Comparison of ENCODE assay signal across 8 mouse cellular contexts in genomic region chr11:102209742-102210141, GRCm38 (mm10). TPM values are rescaled to one million over a fixed set of nuclear protein-coding genes. Genes with fewer than 3 reads are reported as not detected.
DNase-seq lines count a peak whose midpoint lies in the region; ATAC-seq and TF ChIP-seq lines count a peak whose summit lies in the region.

No protein-coding gene starts in this region.

- H3K36me3 ChIP-seq in intestine, postnatal 0 days (ENCODE audit: control insufficient read depth, insufficient read depth), result peaks cover 34% of the 10 kb centered on the region
- peaks cover 11% of the 10 kb centered on the region for H3K36me3 ChIP-seq in intestine, embryonic 15.5 days
- H3K36me3 ChIP-seq in ES-Bruce4 (ENCODE audit: control insufficient read depth, insufficient read depth, low read length, poor library complexity, severe bottlenecking), result no peaks in the 10 kb centered on the region
- H3K36me3 ChIP-seq in lung, embryonic 14.5 days (ENCODE audit: insufficient read depth), result peaks cover 23% of the 10 kb centered on the region; the same call in 1 of the 2 replicates

- TF ChIP-seq EP300 in ES-Bruce4 (IDR thresholded peaks at IDR 0.05; ENCODE audit: insufficient read depth, low read depth, low read length), result no peak

- no peak overlapping the region for H3K4me2 ChIP-seq in intestine, postnatal 0 days (replicated peaks; ENCODE audit: low read depth)
- no peak overlapping the region for H3K4me2 ChIP-seq in intestine, embryonic 15.5 days (replicated peaks)
- no peak overlapping the region for H3K4me2 ChIP-seq in lung, embryonic 14.5 days

- peak; percentile 79 to 83 for DNase-seq in cerebellum, postnatal 25 days
- DNase-seq in lung, embryonic 14.5 days, result peak; percentile 58
- DNase-seq in thymus, postnatal 0 days (ENCODE audit: low spot score), result peak; percentile 53
- DNase-seq in urinary bladder, postnatal 25 days (ENCODE audit: low spot score), result no peak
- DNase-seq in gastrocnemius, postnatal 4 days (ENCODE audit: low spot score in 2 of 2), result no peak

- TF ChIP-seq POLR2A in ES-Bruce4 (IDR thresholded peaks at IDR 0.05; ENCODE audit: insufficient read depth, low read length), result no peak

- H3K4me3 ChIP-seq in intestine, postnatal 0 days (ENCODE audit: low read depth, low read length), result no peak overlapping the region
- no peak overlapping the region for H3K4me3 ChIP-seq in intestine, embryonic 15.5 days (replicated peaks)
- no peak overlapping the region for H3K4me3 ChIP-seq in ES-Bruce4 (ENCODE audit: low read depth, low read length)
- no peak overlapping the region for H3K4me3 ChIP-seq in lung, embryonic 14.5 days (ENCODE audit: low read depth, low read length)

- no peak overlapping the region for H3K9ac ChIP-seq in intestine, postnatal 0 days (ENCODE audit: low read depth, low read length)
- H3K9ac ChIP-seq in intestine, embryonic 15.5 days, result no peak overlapping the region
- H3K9ac ChIP-seq in ES-Bruce4 (ENCODE audit: low read depth, poor library complexity, severe bottlenecking), result no peak overlapping the region
- no peak overlapping the region for H3K9ac ChIP-seq in lung, embryonic 14.5 days

- ATAC-seq in intestine, postnatal 0 days, result no peak
- no peak for ATAC-seq in intestine, embryonic 15.5 days
- ATAC-seq in lung, embryonic 14.5 days (ENCODE audit: insufficient read depth), result no peak

- WGBS in intestine, postnatal 0 days, result 29% methylated on average over 2 of the region's 2 CpGs
- 35% methylated on average over 2 of the region's 2 CpGs for WGBS in intestine, embryonic 15.5 days
- 34% methylated on average over 2 of the region's 2 CpGs for WGBS in lung, embryonic 14.5 days

- no peaks in the 10 kb centered on the region for H3K9me3 ChIP-seq in intestine, postnatal 0 days (ENCODE audit: control insufficient read depth)
- H3K9me3 ChIP-seq in intestine, embryonic 15.5 days, result no peaks in the 10 kb centered on the region
- no peaks in the 10 kb centered on the region for H3K9me3 ChIP-seq in ES-Bruce4 (replicated peaks; ENCODE audit: control insufficient read depth, insufficient read depth, low read length, poor library complexity, severe bottlenecking)
- H3K9me3 ChIP-seq in lung, embryonic 14.5 days (ENCODE audit: low read depth, low read length), result no peaks in the 10 kb centered on the region

- H3K27ac ChIP-seq in intestine, postnatal 0 days (ENCODE audit: low read depth, low read length), result no peak overlapping the region
- H3K27ac ChIP-seq in intestine, embryonic 15.5 days, result no peak overlapping the region
- no peak overlapping the region for H3K27ac ChIP-seq in ES-Bruce4 (ENCODE audit: insufficient read depth, low read length)
- H3K27ac ChIP-seq in lung, embryonic 14.5 days (ENCODE audit: low read depth), result no peak overlapping the region

- H3K4me1 ChIP-seq in intestine, postnatal 0 days (replicated peaks; ENCODE audit: control insufficient read depth, insufficient read depth, low read length), result peaks cover 10% of the 10 kb centered on the region; the same call in 1 of the 2 replicates
- H3K4me1 ChIP-seq in intestine, embryonic 15.5 days (replicated peaks), result peaks cover 62% of the 10 kb centered on the region
- H3K4me1 ChIP-seq in ES-Bruce4 (ENCODE audit: control insufficient read depth, insufficient read depth, low read length), result peaks cover 3% of the 10 kb centered on the region
- peaks cover 41% of the 10 kb centered on the region for H3K4me1 ChIP-seq in lung, embryonic 14.5 days (ENCODE audit: insufficient read depth)

- H3K27me3 ChIP-seq in intestine, postnatal 0 days (replicated peaks; ENCODE audit: control insufficient read depth, insufficient read depth, low read length), result no peaks in the 10 kb centered on the region
- H3K27me3 ChIP-seq in intestine, embryonic 15.5 days (replicated peaks), result no peaks in the 10 kb centered on the region
- no peaks in the 10 kb centered on the region for H3K27me3 ChIP-seq in ES-Bruce4 (ENCODE audit: control insufficient read depth, insufficient read depth, low read length, poor library complexity, severe bottlenecking)
- H3K27me3 ChIP-seq in lung, embryonic 14.5 days (ENCODE audit: insufficient read depth, low read length), result no peaks in the 10 kb centered on the region

- peak; percentile 90 for TF ChIP-seq CTCF in intestine, postnatal 0 days (IDR thresholded peaks at IDR 0.05; ENCODE audit: low read depth)
- TF ChIP-seq CTCF in ES-Bruce4 (IDR thresholded peaks at IDR 0.05; ENCODE audit: low read depth, low read length), result peak; percentile 62
- peak; percentile 67 for TF ChIP-seq CTCF in lung, embryonic 14.5 days (IDR thresholded peaks at IDR 0.05; ENCODE audit: low read depth)

RNA-seq across cellular contexts. Expression of gene Hdac5, which starts 20.2 kb away (rescaled TPM):
- polyA plus RNA-seq in intestine, postnatal 0 days (2015; fragmentation: Nextera tagmentation; extraction: Ambion mirVana), result 30.1 and 30.4 TPM in 2 replicates
- polyA plus RNA-seq in intestine, embryonic 15.5 days (2015; fragmentation: Nextera tagmentation; extraction: Ambion mirVana), result 54.3 and 62.8 TPM in 2 replicates
- 41.2 and 42.4 TPM in 2 replicates for polyA plus RNA-seq in ES-Bruce4 (2011; ENCODE audit: insufficient read depth, insufficient read length, low read depth, missing spikeins)
- 41.1 and 42.7 TPM in 2 replicates for polyA plus RNA-seq in lung, embryonic 14.5 days (2014; fragmentation: Nextera tagmentation; extraction: Ambion mirVana)
- polyA plus RNA-seq in thymus, postnatal 0 days (2015; fragmentation: Nextera tagmentation; extraction: Ambion mirVana), result 19.9 and 24.8 TPM in 2 replicates
- total RNA-seq in gastrocnemius, postnatal 4 days (2021), result 100 to 1,000 TPM; 110 to 112 TPM

RNA-seq across cellular contexts. Expression of gene G6pc3, which starts 20.3 kb away (rescaled TPM):
- 20.4 and 21.1 TPM in 2 replicates for polyA plus RNA-seq in intestine, postnatal 0 days (2015; fragmentation: Nextera tagmentation; extraction: Ambion mirVana)
- polyA plus RNA-seq in intestine, embryonic 15.5 days (2015; fragmentation: Nextera tagmentation; extraction: Ambion mirVana), result 31.1 and 33.9 TPM in 2 replicates
- polyA plus RNA-seq in ES-Bruce4 (2011; ENCODE audit: insufficient read depth, insufficient read length, low read depth, missing spikeins), result 33.0 and 33.6 TPM in 2 replicates
- polyA plus RNA-seq in lung, embryonic 14.5 days (2014; fragmentation: Nextera tagmentation; extraction: Ambion mirVana), result 31.0 and 34.5 TPM in 2 replicates
- polyA plus RNA-seq in thymus, postnatal 0 days (2015; fragmentation: Nextera tagmentation; extraction: Ambion mirVana), result 16.1 and 16.2 TPM in 2 replicates
- total RNA-seq in gastrocnemius, postnatal 4 days (2021), result 10 to 100 TPM; 28.1 to 32.0 TPM

RNA-seq across cellular contexts. Expression of gene Lsm12, which starts 24.6 kb away (rescaled TPM):
- 103 and 107 TPM in 2 replicates for polyA plus RNA-seq in intestine, postnatal 0 days (2015; fragmentation: Nextera tagmentation; extraction: Ambion mirVana)
- polyA plus RNA-seq in intestine, embryonic 15.5 days (2015; fragmentation: Nextera tagmentation; extraction: Ambion mirVana), result 118 and 140 TPM in 2 replicates
- 137 and 146 TPM in 2 replicates for polyA plus RNA-seq in ES-Bruce4 (2011; ENCODE audit: insufficient read depth, insufficient read length, low read depth, missing spikeins)
- 93.2 and 109 TPM in 2 replicates for polyA plus RNA-seq in lung, embryonic 14.5 days (2014; fragmentation: Nextera tagmentation; extraction: Ambion mirVana)
- 140 and 164 TPM in 2 replicates for polyA plus RNA-seq in thymus, postnatal 0 days (2015; fragmentation: Nextera tagmentation; extraction: Ambion mirVana)
- 10 to 100 TPM; 75.1 to 78.3 TPM for total RNA-seq in gastrocnemius, postnatal 4 days (2021)

RNA-seq across cellular contexts. Expression of gene BC030867, which starts 38.9 kb away (rescaled TPM):
- 2.7 and 3.4 TPM in 2 replicates for polyA plus RNA-seq in intestine, postnatal 0 days (2015; fragmentation: Nextera tagmentation; extraction: Ambion mirVana)
- polyA plus RNA-seq in intestine, embryonic 15.5 days (2015; fragmentation: Nextera tagmentation; extraction: Ambion mirVana), result 13.1 and 13.5 TPM in 2 replicates
- 32.5 and 34.0 TPM in 2 replicates for polyA plus RNA-seq in ES-Bruce4 (2011; ENCODE audit: insufficient read depth, insufficient read length, low read depth, missing spikeins)
- 21.4 and 22.2 TPM in 2 replicates for polyA plus RNA-seq in lung, embryonic 14.5 days (2014; fragmentation: Nextera tagmentation; extraction: Ambion mirVana)
- 8.6 and 11.4 TPM in 2 replicates for polyA plus RNA-seq in thymus, postnatal 0 days (2015; fragmentation: Nextera tagmentation; extraction: Ambion mirVana)
- total RNA-seq in gastrocnemius, postnatal 4 days (2021), result 1 to 10 TPM; 2.3 to 2.6 TPM

RNA-seq across cellular contexts. Expression of gene Tmem101, which starts 53.5 kb away (rescaled TPM):
- polyA plus RNA-seq in intestine, postnatal 0 days (2015; fragmentation: Nextera tagmentation; extraction: Ambion mirVana), result 10.9 and 11.4 TPM in 2 replicates
- 23.8 and 26.4 TPM in 2 replicates for polyA plus RNA-seq in intestine, embryonic 15.5 days (2015; fragmentation: Nextera tagmentation; extraction: Ambion mirVana)
- 22.3 and 24.5 TPM in 2 replicates for polyA plus RNA-seq in ES-Bruce4 (2011; ENCODE audit: insufficient read depth, insufficient read length, low read depth, missing spikeins)
- polyA plus RNA-seq in lung, embryonic 14.5 days (2014; fragmentation: Nextera tagmentation; extraction: Ambion mirVana), result 26.3 and 26.8 TPM in 2 replicates
- 14.5 and 16.9 TPM in 2 replicates for polyA plus RNA-seq in thymus, postnatal 0 days (2015; fragmentation: Nextera tagmentation; extraction: Ambion mirVana)
- 10 to 100 TPM; 15.1 to 16.1 TPM for total RNA-seq in gastrocnemius, postnatal 4 days (2021)

Comparison
In these comparisons a context has a peak if more than half of its experiments do, and no peak if none do; other contexts are left out.
1. DNase-seq: peak in cerebellum, postnatal 25 days (2 of 2), lung, embryonic 14.5 days (single experiment) and thymus, postnatal 0 days (single experiment); none in urinary bladder, postnatal 25 days (single experiment) and gastrocnemius, postnatal 4 days (0 of 2).
2. Peak in every context shown above with its lines, with median percentiles within 50 percentile points of each other: CTCF ChIP-seq.